Mouse (Mus musculus) retina, embryonic 14.5 days (tissue): ENCODE results near the gene Krt8.

Experiments used
- DNase-seq: peaks from one replicate; pipeline ENCODE4 v3.0.0-alpha.2; 2015; ENCODE audit warnings: low spot score

Krt8 gene

GRCm38 (mm10) chr15:101974083-101974845 lies 30.0 kb downstream of the Krt8 start:
- no peak for DNase-seq

- peak; percentile 100 for DNase-seq
These were observed 30.7 kb downstream of the Krt8 start for GRCm38 (mm10) chr15:101973414-101974077.

DNA sequence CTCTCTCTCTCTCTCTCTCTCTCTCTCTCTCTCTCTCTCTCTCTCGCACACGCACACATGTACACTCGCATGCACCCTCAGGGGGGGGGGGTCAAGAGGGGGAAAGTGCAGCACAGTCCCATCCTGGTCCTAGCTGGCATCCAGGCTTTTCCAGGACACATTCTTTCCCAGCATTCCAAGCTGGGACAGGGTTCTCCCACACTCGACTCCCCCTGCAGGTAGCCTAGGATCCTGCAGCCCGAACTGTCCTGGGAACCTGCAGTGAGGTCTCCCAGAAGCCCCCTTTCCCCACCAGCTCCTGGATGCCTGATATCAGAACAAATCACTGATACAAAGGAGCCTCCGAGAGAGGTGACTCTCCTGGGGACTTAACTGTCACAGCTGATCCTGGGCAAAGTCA lies 33.7 kb downstream of the Krt8 start:
- DNase-seq: peak; percentile 87

GRCm38 (mm10) chr15:101966808-101967207 lies 37.5 kb downstream of the Krt8 start:
- DNase-seq: no peak

- DNase-seq: no peak
These were observed 45.4 kb downstream of the Krt8 start for GRCm38 (mm10) chr15:101958891-101959290.

GRCm38 (mm10) chr15:101954187-101954586 lies 50.1 kb downstream of the Krt8 start, which contains the start of gene Krt78:
Krt78 (minus strand) TSS chr15:101954287.
- DNase-seq: no peak

- DNase-seq: no peak
These were observed 51.4 kb downstream of the Krt8 start for GRCm38 (mm10) chr15:101952733-101953474.
